Mouse (Mus musculus) liver, embryonic 14.5 days (tissue): Measurements from ENCODE around the gene Kif28. TPM values are rescaled to one million over a fixed set of nuclear protein-coding genes. Genes with fewer than 3 reads are reported as not detected.

Source experiments
- ATAC-seq: fragments of 200-750 bp; cut with Nextera tagmentation; 2 replicates; pipeline ENCODE4 v1.8.0; 2017; ENCODE audit warnings: moderate number of reproducible peaks, mild to moderate bottlenecking, moderate library complexity; ENCODE audit not compliant: insufficient read depth
- DNase-seq, 3 experiments: peaks; one replicate each; pipeline ENCODE4 v3.0.0-alpha.2; 2012 to 2013; ENCODE audit warnings: low read depth in 3 of 3, low spot score in 3 of 3
- H3K27ac ChIP-seq: fragments of 300-500 bp; sonication (generic); 2 replicates; pipeline ENCODE4 v1.5.1; 2014; ENCODE audit warnings: moderate library complexity, mild to moderate bottlenecking, control low read depth, inconsistent platforms
- H3K27me3 ChIP-seq: fragments of 300-500 bp; sonication (generic); 2 replicates; pipeline ENCODE4 v1.6.1; 2014; ENCODE audit warnings: mild to moderate bottlenecking, low read length, moderate library complexity; ENCODE audit not compliant: control insufficient read depth, insufficient read depth
- H3K36me3 ChIP-seq: fragments of 300-500 bp; sonication (generic); replicated peaks from 2 replicates; pipeline ENCODE4 v1.6.1; 2014; ENCODE audit warnings: low read depth; ENCODE audit not compliant: control insufficient read depth, insufficient read depth
- H3K4me1 ChIP-seq, 2 experiments: fragments of 200-500 bp in 1 of 2; fragments of 300-500 bp in 1 of 2; sonication (generic) in 1 of 2; replicated peaks; 2 replicates each; pipeline ENCODE4 v1.6.1; 2012 to 2014; ENCODE audit warnings: antibody characterized with exemption in 1 of 2, inconsistent platforms in 1 of 2, low read length in 1 of 2; ENCODE audit not compliant: control insufficient read depth in 2 of 2, insufficient read depth in 2 of 2
- H3K4me2 ChIP-seq: fragments of 300-500 bp; sonication (generic); 2 replicates; pipeline ENCODE4 v1.6.1; 2014; ENCODE audit warnings: low read depth, mild to moderate bottlenecking, control low read depth, moderate library complexity
- H3K4me3 ChIP-seq, 2 experiments: fragments of 200-500 bp in 1 of 2; fragments of 300-500 bp in 1 of 2; sonication (generic) in 1 of 2; 2 replicates each; pipeline ENCODE4 v1.5.1; 2012 to 2014; ENCODE audit warnings: low read depth in 2 of 2, low read length in 2 of 2, mild to moderate bottlenecking in 2 of 2, control low read depth in 1 of 2, inconsistent platforms in 1 of 2, moderate library complexity in 1 of 2; ENCODE audit not compliant: insufficient read depth in 1 of 2
- H3K9ac ChIP-seq: fragments of 300-500 bp; sonication (generic); replicated peaks from 2 replicates; pipeline ENCODE4 v1.6.1; 2014; ENCODE audit warnings: mild to moderate bottlenecking, control low read depth, moderate library complexity
- H3K9me3 ChIP-seq: fragments of 300-500 bp; sonication (generic); 2 replicates; pipeline ENCODE4 v1.6.1; 2016; ENCODE audit warnings: low read length, mixed read lengths; ENCODE audit not compliant: control insufficient read depth
- CTCF ChIP-seq: IDR thresholded peaks from 2 replicates; pipeline ENCODE4 v1.5.1; 2016; ENCODE audit warnings: antibody characterized with exemption, low read depth, control low read depth
- EP300 ChIP-seq: IDR thresholded peaks from 2 replicates; pipeline ENCODE4 v1.6.1; 2016; ENCODE audit warnings: antibody characterized with exemption, low read depth
- WGBS: fragments of 180-500 bp; shearing (Covaris S2); extraction: QIAGEN DNeasy Blood & Tissue Kit; methylation state at CpG from one replicate; pipeline ENCODE4 v1.1.7; 2014; ENCODE audit not compliant: insufficient replicate concordance; 5-methylcytosine and 5-hydroxymethylcytosine counted together
- polyA plus RNA-seq, 2 experiments: library from polyadenylated mRNA; depleted of rRNA in 1 of 2; stranded (reverse) in 1 of 2; unstranded in 1 of 2; fragments of >200 nt; fragmentation: Nextera tagmentation in 1 of 2; extraction: Ambion mirVana in 1 of 2; gene quantifications; 2 replicates each; pipeline versions ENCODE4 v1.2.1 to v1.2.3; 2012 to 2014

Kif28 gene
- polyA plus RNA-seq, 2 experiments: 0.01 TPM; not detected in 1

DNA sequence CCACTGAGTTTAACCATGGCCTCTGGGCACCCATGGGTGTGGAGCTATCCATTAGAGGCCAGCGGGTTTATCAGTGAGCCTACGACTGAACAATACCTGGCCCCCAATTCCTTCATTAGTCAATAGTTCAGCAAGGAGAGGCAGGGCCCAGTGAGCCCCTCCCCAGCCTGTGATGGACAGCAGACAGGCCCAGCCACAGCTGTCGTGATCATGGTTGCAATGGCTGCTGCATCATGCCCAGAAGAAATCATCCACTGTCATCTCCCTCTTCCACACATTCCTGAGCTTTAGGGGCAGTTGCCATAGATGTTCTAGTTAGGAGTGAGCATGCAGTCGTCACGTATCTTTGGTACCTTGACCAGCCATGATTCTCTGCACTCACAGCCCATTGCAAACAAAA is 56.2 kb downstream of the Kif28 start:
- Histone ChIP-seq H3K36me3 (no peaks in the 10 kb centered on the region), H3K27ac (no peak overlapping the region), H3K4me3 (no peak overlapping the region), H3K4me1 (no peaks in the 10 kb centered on the region), H3K27me3 (no peaks in the 10 kb centered on the region), H3K9me3 (no peaks in the 10 kb centered on the region), H3K4me2 (no peak overlapping the region), H3K9ac (no peak overlapping the region)
- WGBS: 68% methylated on average over 5 of the region's 5 CpGs
- ATAC-seq: no peak
- DNase-seq: no peak
- TF ChIP-seq EP300: no peak

DNA sequence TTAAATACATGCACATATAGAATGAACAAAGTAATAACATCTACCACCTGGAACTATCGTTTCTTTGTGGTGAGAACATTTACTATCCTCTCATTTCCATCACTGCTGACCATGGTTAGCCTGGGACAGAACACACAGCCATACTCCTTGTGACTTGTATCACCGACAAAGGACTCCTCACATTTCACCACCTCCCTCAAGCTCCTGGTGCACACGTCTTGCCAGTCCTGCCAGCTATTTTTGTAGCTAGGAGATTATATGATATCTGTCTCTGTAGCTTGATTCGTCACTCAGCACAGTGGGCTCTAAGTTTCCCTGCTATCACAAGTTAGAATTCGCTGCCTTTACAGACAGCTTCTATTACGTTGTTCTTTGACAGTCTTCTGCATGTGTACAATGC is 56.7 kb downstream of the Kif28 start:
- TF ChIP-seq EP300 (no peak), CTCF (no peak)
- no peak overlapping the region for H3K9ac ChIP-seq

DNA sequence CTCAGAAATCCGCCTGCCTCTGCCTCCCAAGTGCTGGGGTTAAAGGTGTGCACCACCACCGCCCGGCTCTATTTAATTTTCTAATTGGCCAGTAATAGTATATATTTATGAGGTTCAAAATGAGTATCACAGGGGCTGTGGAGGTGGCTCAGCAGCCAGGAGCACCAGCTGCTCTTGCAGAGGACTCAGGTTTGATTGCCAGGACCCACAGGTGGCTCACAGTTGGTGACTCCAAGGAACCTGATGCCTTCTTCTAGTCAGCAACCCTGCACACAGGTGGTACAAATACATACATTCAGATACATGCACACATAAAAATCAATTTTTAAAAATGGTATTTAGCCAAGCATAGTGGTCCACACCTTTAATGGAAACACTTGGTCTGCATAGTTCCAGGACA is 57.1 kb downstream of the Kif28 start:
- Histone ChIP-seq H3K4me1 (no peaks in the 10 kb centered on the region), H3K9ac (no peak overlapping the region), H3K27me3 (no peaks in the 10 kb centered on the region), H3K4me2 (no peak overlapping the region), H3K9me3 (no peaks in the 10 kb centered on the region), H3K27ac (no peak overlapping the region), H3K36me3 (no peaks in the 10 kb centered on the region), H3K4me3 (no peak overlapping the region)
- TF ChIP-seq CTCF (no peak), EP300 (no peak)
- WGBS: 67% methylated on average over 3 of the region's 3 CpGs
- ATAC-seq (no peak), DNase-seq (no peak)

More for the DNA sequence above, 56.7 kb downstream of the Kif28 start:
- DNase-seq: no peak
- Histone ChIP-seq H3K36me3 (no peaks in the 10 kb centered on the region), H3K27me3 (no peaks in the 10 kb centered on the region), H3K27ac (no peak overlapping the region), H3K4me3 (no peak overlapping the region), H3K9me3 (no peaks in the 10 kb centered on the region), H3K4me1 (no peaks in the 10 kb centered on the region), H3K4me2 (no peak overlapping the region)
- no peak for ATAC-seq
- WGBS: 61% methylated on average over 6 of the region's 6 CpGs

DNA sequence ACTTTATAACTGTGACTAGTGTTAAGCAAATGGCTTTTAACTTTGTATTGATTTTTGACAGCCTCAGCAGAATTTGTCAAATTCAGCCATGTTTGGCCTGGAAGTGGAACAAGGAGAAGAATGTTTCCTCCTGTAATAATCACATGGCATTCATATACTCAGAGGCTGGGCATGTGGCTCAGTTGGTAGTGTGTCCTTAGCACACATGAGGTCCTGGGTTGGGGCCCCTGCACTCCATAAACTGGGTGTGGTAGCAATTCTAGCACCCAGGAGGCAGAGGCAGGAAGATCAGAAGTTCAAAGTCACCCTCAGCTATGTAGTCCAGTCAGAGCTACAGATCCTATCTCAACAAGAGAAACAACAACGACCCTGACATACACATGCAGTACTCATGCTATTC is 57.8 kb downstream of the Kif28 start:
- no peak for TF ChIP-seq CTCF
- TF ChIP-seq EP300: no peak
- DNase-seq (no peak), ATAC-seq (no peak)
- Histone ChIP-seq H3K9me3 (no peaks in the 10 kb centered on the region), H3K4me3 (no peak overlapping the region), H3K4me1 (no peaks in the 10 kb centered on the region), H3K27me3 (no peaks in the 10 kb centered on the region), H3K4me2 (no peak overlapping the region), H3K27ac (no peak overlapping the region), H3K9ac (no peak overlapping the region), H3K36me3 (no peaks in the 10 kb centered on the region)
- 40% methylated on average over 1 of the region's 1 CpGs for WGBS

DNA sequence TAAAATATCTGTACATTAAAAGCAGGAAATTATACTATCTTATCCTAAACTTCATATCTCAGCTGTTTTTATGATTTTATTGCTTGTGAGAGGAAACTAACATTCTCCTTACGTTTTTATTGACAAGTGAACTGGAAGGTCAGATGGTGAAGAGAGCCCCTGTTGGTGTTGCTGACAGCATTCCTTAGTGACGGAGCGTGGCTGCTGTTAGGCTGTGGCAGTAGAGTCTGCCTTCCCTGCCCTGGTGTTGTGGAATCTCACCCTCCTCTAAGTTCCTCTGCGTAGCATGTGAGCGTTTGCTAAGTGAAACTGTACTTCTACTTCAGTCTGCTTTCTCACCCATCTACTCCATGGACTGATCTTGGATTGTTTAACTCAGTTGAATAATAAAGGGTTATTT is 58.3 kb downstream of the Kif28 start:
- no peak for ATAC-seq

More for the DNA sequence above, 58.3 kb downstream of the Kif28 start:
- no peak for TF ChIP-seq CTCF
- no peak for TF ChIP-seq EP300
- no peaks in the 10 kb centered on the region for H3K4me1 ChIP-seq
- H3K9ac ChIP-seq: no peak overlapping the region
- H3K4me3 ChIP-seq: no peak overlapping the region
- no peak overlapping the region for H3K4me2 ChIP-seq
- H3K9me3 ChIP-seq: no peaks in the 10 kb centered on the region
- no peaks in the 10 kb centered on the region for H3K27me3 ChIP-seq
- DNase-seq: no peak
- no peaks in the 10 kb centered on the region for H3K36me3 ChIP-seq
- H3K27ac ChIP-seq: no peak overlapping the region
- 70% methylated on average over 5 of the region's 5 CpGs for WGBS
